Mouse (Mus musculus) liver, embryonic 15.5 days (tissue): Measurements from ENCODE around the gene Gm20605. TPM values are rescaled to one million over a fixed set of nuclear protein-coding genes. Genes with fewer than 3 reads are reported as not detected.

Experiments used
- ATAC-seq: fragments of 200-750 bp; cut with Nextera tagmentation; 2 replicates; pipeline ENCODE4 v1.8.0; 2017; ENCODE audit warnings: moderate number of reproducible peaks, mild to moderate bottlenecking, moderate library complexity; ENCODE audit not compliant: insufficient read depth
- H3K27ac ChIP-seq: fragments of 300-500 bp; sonication (generic); replicated peaks from 2 replicates; pipeline ENCODE4 v1.5.1; 2015; ENCODE audit warnings: mild to moderate bottlenecking, inconsistent platforms
- H3K27me3 ChIP-seq: fragments of 300-500 bp; sonication (generic); 2 replicates; pipeline ENCODE4 v1.6.1; 2015; ENCODE audit warnings: mild to moderate bottlenecking, inconsistent platforms
- H3K36me3 ChIP-seq: fragments of 300-500 bp; sonication (generic); replicated peaks from 2 replicates; pipeline ENCODE4 v1.6.1; 2015; ENCODE audit warnings: moderate library complexity, mild to moderate bottlenecking, inconsistent platforms
- H3K4me1 ChIP-seq: fragments of 300-500 bp; sonication (generic); replicated peaks from 2 replicates; pipeline ENCODE4 v1.6.1; 2015; ENCODE audit warnings: inconsistent platforms
- H3K4me2 ChIP-seq: fragments of 300-500 bp; sonication (generic); 2 replicates; pipeline ENCODE4 v1.6.1; 2015; ENCODE audit warnings: moderate library complexity, mild to moderate bottlenecking, inconsistent platforms
- H3K4me3 ChIP-seq: fragments of 300-500 bp; sonication (generic); replicated peaks from 2 replicates; pipeline ENCODE4 v1.5.1; 2015; ENCODE audit warnings: mild to moderate bottlenecking, inconsistent platforms
- H3K9ac ChIP-seq: fragments of 300-500 bp; sonication (generic); 2 replicates; pipeline ENCODE4 v1.6.1; 2015; ENCODE audit warnings: moderate library complexity, mild to moderate bottlenecking, inconsistent platforms
- H3K9me3 ChIP-seq: fragments of 300-500 bp; sonication (generic); replicated peaks from 2 replicates; pipeline ENCODE4 v1.6.1; 2016; ENCODE audit warnings: inconsistent platforms
- WGBS: fragments of 180-500 bp; shearing (Covaris S2); methylation state at CpG from one replicate; pipeline ENCODE4 v1.1.7; 2015; ENCODE audit warnings: mixed read lengths; ENCODE audit not compliant: insufficient replicate concordance; 5-methylcytosine and 5-hydroxymethylcytosine counted together
- polyA plus RNA-seq: library from polyadenylated mRNA; unstranded; fragments of >200 nt; fragmentation: Nextera tagmentation; extraction: Ambion mirVana; gene quantifications from 2 replicates; pipeline ENCODE4 v1.2.1, GENCODE M21; 2015

The Gm20605 gene
- polyA plus RNA-seq, 1 experiment from 2014 or later, result 6.0 TPM

DNA sequence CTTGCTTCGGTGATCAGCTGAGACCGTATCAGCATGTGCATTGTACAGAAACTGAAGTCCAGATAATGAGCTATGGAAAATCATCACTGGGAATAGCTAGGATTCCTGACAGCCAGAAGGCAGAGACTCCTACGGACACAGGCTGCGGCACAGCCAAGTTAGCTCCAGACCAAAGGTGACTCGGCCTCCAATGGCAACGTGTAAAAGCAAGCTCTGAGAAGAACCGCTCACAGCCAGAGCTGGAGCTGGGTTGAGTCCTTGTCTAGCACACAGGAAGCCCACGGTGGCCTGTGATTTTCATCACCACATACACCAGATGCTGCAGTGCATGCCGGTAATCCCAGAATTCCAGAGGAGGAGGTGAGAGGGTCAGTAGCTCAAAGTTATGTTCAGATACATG is 61.6 kb downstream of the Gm20605 start:
- Histone ChIP-seq H3K9ac (no peak overlapping the region), H3K9me3 (no peaks in the 10 kb centered on the region), H3K27ac (peak overlapping the region; percentile 97), H3K4me2 (no peak overlapping the region), H3K27me3 (no peaks in the 10 kb centered on the region), H3K4me3 (no peak overlapping the region), H3K4me1 (peaks cover 49% of the 10 kb centered on the region), H3K36me3 (no peaks in the 10 kb centered on the region)
- ATAC-seq, result no peak
- WGBS, result 70% methylated on average over 9 of the region's 9 CpGs

DNA sequence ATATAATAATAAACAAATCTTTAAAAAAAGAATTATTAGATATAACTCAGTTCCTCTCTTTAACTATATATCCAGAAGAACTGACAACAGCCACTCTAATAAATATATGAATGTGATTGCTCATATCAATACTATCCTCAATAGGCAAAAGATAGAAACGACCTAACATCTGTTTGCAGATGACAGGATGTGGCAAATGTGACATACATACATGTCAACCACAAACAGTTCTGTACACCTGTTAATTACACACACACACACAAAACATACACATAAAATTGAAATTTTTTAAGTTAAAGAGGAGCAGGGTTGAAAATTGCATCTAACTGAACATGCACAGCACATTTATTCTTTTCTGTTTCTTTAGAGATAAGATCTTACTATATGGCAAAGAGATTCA is 62.9 kb downstream of the Gm20605 start:
- no peak overlapping the region for H3K9ac ChIP-seq
- no peak for ATAC-seq
- no peaks in the 10 kb centered on the region for H3K9me3 ChIP-seq
- no peaks in the 10 kb centered on the region for H3K36me3 ChIP-seq
- WGBS, result 15% methylated on average over 1 of the region's 1 CpGs
- no peak overlapping the region for H3K27ac ChIP-seq
- H3K27me3 ChIP-seq, result no peaks in the 10 kb centered on the region
- H3K4me1 ChIP-seq, result peaks cover 36% of the 10 kb centered on the region
- no peak overlapping the region for H3K4me3 ChIP-seq
- H3K4me2 ChIP-seq, result no peak overlapping the region

Other genes starting within 250 kb of the Gm20605 start
- 0.07 and 0.25 TPM in 2 replicates for gene Zan, start 152.1 kb upstream of the Gm20605 start, polyA plus RNA-seq
- gene Pop7, start 126.7 kb upstream of the Gm20605 start, polyA plus RNA-seq, result 29.4 and 33.4 TPM in 2 replicates
- gene Gigyf1, start 110.6 kb upstream of the Gm20605 start, polyA plus RNA-seq, result 3.2 and 3.8 TPM in 2 replicates
- 0.68 and 1.0 TPM in 2 replicates for gene Epo, start 95.9 kb upstream of the Gm20605 start, polyA plus RNA-seq
- 150 and 161 TPM in 2 replicates for gene Gnb2, start 95.7 kb upstream of the Gm20605 start, polyA plus RNA-seq
- 0.07 TPM in 2 replicates for gene Actl6b, start 75.7 kb upstream of the Gm20605 start, polyA plus RNA-seq
- gene Tfr2, start 59.3 kb upstream of the Gm20605 start, polyA plus RNA-seq, result 55.1 and 65.5 TPM in 2 replicates
- gene Mospd3, start 28.1 kb upstream of the Gm20605 start, polyA plus RNA-seq, result 29.7 and 31.7 TPM in 2 replicates
- gene Pcolce, start 15.4 kb upstream of the Gm20605 start, polyA plus RNA-seq, result 16.6 and 17.4 TPM in 2 replicates
- not detected in 2 replicates for gene Fbxo24, start 173 bp upstream of the Gm20605 start, polyA plus RNA-seq
- 25.7 and 26.4 TPM in 2 replicates for gene Lrch4, start 54 bp upstream of the Gm20605 start, polyA plus RNA-seq
- 3.6 and 4.6 TPM in 2 replicates for gene Sap25, start 12.2 kb downstream of the Gm20605 start, polyA plus RNA-seq
- gene Irs3, start 16.5 kb downstream of the Gm20605 start, polyA plus RNA-seq, result 0.07 TPM in 1 of 2 replicates, not detected in the other
- gene Agfg2, start 55.6 kb downstream of the Gm20605 start, polyA plus RNA-seq, result 35.3 and 35.6 TPM in 2 replicates
- 0.21 and 0.39 TPM in 2 replicates for gene Nyap1, start 112.4 kb downstream of the Gm20605 start, polyA plus RNA-seq
- gene Tsc22d4, start 116.6 kb downstream of the Gm20605 start, polyA plus RNA-seq, result 68.8 and 75.1 TPM in 2 replicates
- gene Ppp1r35, start 149.7 kb downstream of the Gm20605 start, polyA plus RNA-seq, result 21.0 and 21.3 TPM in 2 replicates
- gene Mepce, start 158.5 kb downstream of the Gm20605 start, polyA plus RNA-seq, result 4.0 and 5.0 TPM in 2 replicates
- 3.2 and 3.3 TPM in 2 replicates for gene Zcwpw1, start 158.6 kb downstream of the Gm20605 start, polyA plus RNA-seq
- 4.0 and 4.7 TPM in 2 replicates for gene Pilra, start 207.1 kb downstream of the Gm20605 start, polyA plus RNA-seq
- gene Pilrb1, start 228.9 kb downstream of the Gm20605 start, polyA plus RNA-seq, result 4.9 and 5.7 TPM in 2 replicates
- gene Pilrb2, start 242.6 kb downstream of the Gm20605 start, polyA plus RNA-seq, result 5.2 and 6.4 TPM in 2 replicates